Mouse (Mus musculus): Measurements from ENCODE around the gene Znrf3. TPM values are rescaled to one million over a fixed set of nuclear protein-coding genes. Genes with fewer than 3 reads are reported as not detected.

Gene Znrf3
- total RNA-seq, 2 experiments from 2014 or later, result 20.2 to 24.1 TPM

- Histone ChIP-seq H3K4me3 (peak overlapping the region; percentile 77), H3K27ac (peak overlapping the region; percentile 65)
- TF ChIP-seq CTCF (conservative IDR thresholded peaks at IDR 0.05), result no peak
- DNase-seq (ENCODE audit: low spot score in 2 of 2), result no peak
These were observed 183.6 kb downstream of the Znrf3 start for GRCm38 (mm10) chr11:5260942-5261459.

- peak overlapping the region; percentile 77; the same call in 1 of the 2 replicates for H3K4me3 ChIP-seq
- DNase-seq (ENCODE audit: low spot score in 2 of 2), result no peak
These were observed 184.6 kb downstream of the Znrf3 start for GRCm38 (mm10) chr11:5259944-5260598.

GRCm38 (mm10) chr11:5258036-5258435, 186.6 kb downstream of the Znrf3 start:
- no peak overlapping the region for H3K27ac ChIP-seq
- no peak overlapping the region for H3K4me3 ChIP-seq
- DNase-seq (ENCODE audit: low spot score in 2 of 2), result no peak
- no peak for TF ChIP-seq CTCF (conservative IDR thresholded peaks at IDR 0.05)

More at GRCm38 (mm10) chr11:5259944-5260598, 184.6 kb downstream of the Znrf3 start:
- H3K27ac ChIP-seq, result no peak overlapping the region
- no peak for TF ChIP-seq CTCF (conservative IDR thresholded peaks at IDR 0.05)

- TF ChIP-seq CTCF (conservative IDR thresholded peaks at IDR 0.05), result peak; percentile 53
- Histone ChIP-seq H3K27ac (no peak overlapping the region), H3K4me3 (no peak overlapping the region)
- no peak for DNase-seq (ENCODE audit: low spot score in 2 of 2)
These were observed 187.3 kb downstream of the Znrf3 start for GRCm38 (mm10) chr11:5257151-5257862.

- Histone ChIP-seq H3K27ac (peak overlapping the region; percentile 72), H3K4me3 (no peak overlapping the region)
- no peak for TF ChIP-seq CTCF (conservative IDR thresholded peaks at IDR 0.05)
- no peak for DNase-seq (ENCODE audit: low spot score in 2 of 2)
These were observed 189.1 kb downstream of the Znrf3 start for GRCm38 (mm10) chr11:5255509-5256014.

- TF ChIP-seq CTCF (conservative IDR thresholded peaks at IDR 0.05), result no peak
- DNase-seq (ENCODE audit: low spot score in 2 of 2), result no peak
- Histone ChIP-seq H3K27ac (no peak overlapping the region), H3K4me3 (no peak overlapping the region)
These were observed 190.6 kb downstream of the Znrf3 start for GRCm38 (mm10) chr11:5254016-5254415.

- TF ChIP-seq CTCF (conservative IDR thresholded peaks at IDR 0.05), result no peak
- Histone ChIP-seq H3K4me3 (no peak overlapping the region), H3K27ac (no peak overlapping the region)
- no peak for DNase-seq (ENCODE audit: low spot score in 2 of 2)
These were observed 191.1 kb downstream of the Znrf3 start for GRCm38 (mm10) chr11:5253528-5253927.

GRCm38 (mm10) chr11:5252727-5253126, 191.9 kb downstream of the Znrf3 start:
- no peak overlapping the region for H3K27ac ChIP-seq
- no peak for TF ChIP-seq CTCF (conservative IDR thresholded peaks at IDR 0.05)
- no peak overlapping the region for H3K4me3 ChIP-seq
- no peak for DNase-seq (ENCODE audit: low spot score in 2 of 2)

GRCm38 (mm10) chr11:5251112-5251511, 193.5 kb downstream of the Znrf3 start:
- DNase-seq (ENCODE audit: low spot score in 2 of 2), result no peak
- H3K27ac ChIP-seq, result no peak overlapping the region
- TF ChIP-seq CTCF (conservative IDR thresholded peaks at IDR 0.05), result no peak
- no peak overlapping the region for H3K4me3 ChIP-seq

- no peak overlapping the region for H3K27ac ChIP-seq
- H3K4me3 ChIP-seq, result no peak overlapping the region
- DNase-seq (ENCODE audit: low spot score in 2 of 2), result no peak
- TF ChIP-seq CTCF (conservative IDR thresholded peaks at IDR 0.05), result no peak
These were observed 196.4 kb downstream of the Znrf3 start for GRCm38 (mm10) chr11:5248200-5248599.

GRCm38 (mm10) chr11:5245431-5245830, 199.2 kb downstream of the Znrf3 start:
- no peak for TF ChIP-seq CTCF (conservative IDR thresholded peaks at IDR 0.05)
- no peak for DNase-seq (ENCODE audit: low spot score in 2 of 2)
- H3K27ac ChIP-seq, result 0 out of 2 replicates have a peak overlapping the region, but pooled peaks have one; percentile 84
- no peak overlapping the region for H3K4me3 ChIP-seq

GRCm38 (mm10) chr11:5244749-5245130, 199.9 kb downstream of the Znrf3 start:
- peak overlapping the region; percentile 84 for H3K27ac ChIP-seq
- H3K4me3 ChIP-seq, result peak overlapping the region; percentile 21; the same call in 1 of the 2 replicates
- TF ChIP-seq CTCF (conservative IDR thresholded peaks at IDR 0.05), result no peak
- DNase-seq (ENCODE audit: low spot score in 2 of 2), result no peak
